Mouse (Mus musculus) lung, adult 2 months (tissue): ENCODE results near the gene Cblc.
"Not testable (repeated sequence)": the region's sequence is repeated elsewhere in the genome, so short reads cannot be mapped to it uniquely, and the experiment has no call there.

Experiments
- CTCF ChIP-seq: fragments of 200-500 bp; IDR thresholded peaks from 2 replicates; pipeline ENCODE4 v1.5.1; 2011; ENCODE audit warnings: mild to moderate bottlenecking, low read length, control low read depth; ENCODE audit not compliant: insufficient read depth
- POLR2A ChIP-seq: fragments of 200-500 bp; IDR thresholded peaks from 2 replicates; pipeline ENCODE4 v1.6.1; 2011; ENCODE audit warnings: low read depth, mild to moderate bottlenecking, control low read depth, low read length, borderline replicate concordance; ENCODE audit errors: extremely low read depth

GRCm38 (mm10) chr7:19791504-19791903 lies 5.1 kb downstream of the Cblc start:
- TF ChIP-seq CTCF, POLR2A: not testable (repeated sequence)
